Mouse (Mus musculus) adrenal gland, postnatal 10 days (tissue): ENCODE measurements around the gene Efcab7. TPM values are rescaled to one million over a fixed set of nuclear protein-coding genes. Genes with fewer than 3 reads are reported as not detected.

Source experiments
- DNase-seq: peaks from one replicate; pipeline ENCODE4 v3.0.0; 2021; ENCODE audit warnings: mixed read lengths
- total RNA-seq, 2 experiments: library from RNA; stranded (reverse); gene quantifications; 2 replicates each; pipeline ENCODE4 v1.2.3; 2021

Gene Efcab7
- total RNA-seq, 2 experiments from 2014 or later, result 6.5 to 10.7 TPM

DNA sequence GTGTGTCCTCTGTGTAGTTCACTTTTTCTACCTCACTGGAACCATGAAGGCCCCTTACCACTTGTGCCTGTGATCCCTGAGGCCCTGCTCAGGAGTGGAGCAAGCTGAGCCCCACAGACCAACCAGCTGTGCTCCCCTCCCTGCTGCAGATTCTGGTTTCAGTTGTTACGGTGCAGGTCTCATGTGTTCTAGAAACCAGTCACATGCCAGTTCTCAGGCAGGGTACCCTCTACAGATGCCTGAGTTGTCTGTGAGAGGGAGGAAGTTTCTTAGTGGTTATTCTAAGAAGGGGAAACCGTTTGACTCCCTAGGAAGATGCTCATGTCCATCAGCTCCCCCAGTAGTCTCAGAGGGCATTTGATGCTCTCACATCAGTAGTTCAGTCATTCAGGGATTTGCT, 115.6 kb downstream of the Efcab7 start:
- no peak for DNase-seq

DNA sequence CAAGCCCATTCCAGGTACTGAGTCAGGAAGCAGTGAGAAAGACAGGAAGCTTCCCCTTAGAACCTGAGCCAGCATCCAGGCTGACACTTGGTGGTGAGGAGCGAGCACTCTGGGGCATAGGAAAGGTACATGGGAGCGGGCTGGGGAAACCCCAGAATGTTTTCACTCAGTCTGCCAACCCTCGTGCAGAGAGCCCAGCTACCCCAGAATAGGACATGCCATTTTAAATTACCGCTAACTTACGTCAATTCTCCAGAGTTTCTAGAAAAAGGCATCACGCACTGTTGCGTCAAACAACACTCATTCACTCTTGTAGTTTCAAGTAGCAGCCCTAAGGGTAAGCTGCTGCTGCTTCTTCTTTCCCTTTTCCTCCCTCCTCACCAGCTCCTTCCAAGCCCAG, 116.0 kb downstream of the Efcab7 start:
- DNase-seq, result no peak

DNA sequence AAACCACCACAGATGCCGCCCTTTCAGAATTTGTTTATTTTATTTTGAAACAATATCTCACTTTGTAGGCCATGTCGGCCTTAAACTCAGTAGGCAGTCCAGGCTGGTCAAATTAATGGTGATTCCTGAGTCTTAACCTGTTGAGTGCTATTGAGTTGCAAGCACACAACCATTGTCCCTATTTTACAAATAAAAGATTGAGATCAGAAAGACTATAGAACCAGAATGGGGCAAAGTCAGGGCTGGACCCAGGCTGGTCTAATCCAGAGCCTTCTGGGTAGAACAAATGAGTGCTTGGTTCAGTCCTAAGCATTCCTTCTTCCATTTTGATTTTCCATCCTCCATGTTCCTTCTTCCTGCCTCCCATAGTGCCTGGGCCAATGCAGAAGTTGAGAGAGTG, 117.5 kb downstream of the Efcab7 start:
- no peak for DNase-seq

DNA sequence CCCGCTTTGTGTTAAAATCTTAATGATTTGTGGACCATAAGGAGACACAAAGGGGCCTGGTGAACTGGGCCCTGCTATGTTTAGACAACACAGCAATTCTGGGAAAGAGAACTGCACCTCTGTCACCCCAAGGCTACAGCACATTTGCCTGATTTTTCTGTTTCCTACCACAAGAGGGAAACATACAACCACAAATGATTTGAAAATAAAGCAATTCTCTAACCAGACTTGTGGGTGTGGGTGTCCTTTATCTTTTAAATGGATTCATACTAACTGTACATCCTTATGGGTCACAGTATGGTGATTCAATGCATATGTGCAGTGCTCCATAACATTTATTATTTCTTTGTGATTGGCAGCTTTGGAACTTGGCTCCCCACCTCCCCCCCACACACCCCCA, 118.2 kb downstream of the Efcab7 start:
- DNase-seq, result no peak

DNA sequence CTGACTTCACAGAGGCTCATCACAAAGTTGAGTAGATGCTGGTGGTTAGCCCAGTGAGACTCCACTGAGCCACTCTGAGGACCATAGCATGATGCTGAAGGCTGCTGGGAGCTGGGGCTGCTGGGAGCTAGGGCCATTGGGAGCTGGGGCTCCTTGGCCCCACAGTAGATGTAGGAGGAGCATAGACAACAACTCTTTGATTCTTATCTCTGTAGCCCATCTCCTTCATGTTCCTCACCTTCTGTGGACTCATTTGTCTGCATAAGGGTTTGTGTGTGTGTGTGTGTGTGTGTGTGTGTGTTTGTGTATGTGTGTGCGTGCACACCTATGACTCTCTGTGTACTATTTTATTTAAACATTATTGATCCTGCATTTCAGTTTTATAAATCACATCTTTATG, 118.9 kb downstream of the Efcab7 start:
- DNase-seq, result no peak

DNA sequence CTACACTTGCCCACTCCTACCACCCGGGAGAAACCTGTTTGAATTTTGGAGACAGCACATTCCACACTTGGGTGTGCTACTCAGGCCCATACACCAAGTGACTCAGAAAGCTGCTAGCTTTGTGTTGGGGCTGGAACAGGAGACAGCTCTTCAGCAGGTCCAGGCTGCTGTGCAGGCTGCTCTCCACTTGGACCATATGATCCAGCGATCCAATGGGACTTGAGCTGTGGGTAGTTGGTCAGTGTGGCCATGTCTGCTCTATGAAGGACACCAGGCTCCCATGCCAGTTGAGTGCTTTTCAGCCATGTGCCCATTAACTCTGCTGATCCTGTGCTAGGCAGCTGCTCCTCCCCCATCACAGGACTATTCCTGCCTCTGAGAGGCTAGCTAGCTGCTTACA, 124.9 kb downstream of the Efcab7 start:
- no peak for DNase-seq

DNA sequence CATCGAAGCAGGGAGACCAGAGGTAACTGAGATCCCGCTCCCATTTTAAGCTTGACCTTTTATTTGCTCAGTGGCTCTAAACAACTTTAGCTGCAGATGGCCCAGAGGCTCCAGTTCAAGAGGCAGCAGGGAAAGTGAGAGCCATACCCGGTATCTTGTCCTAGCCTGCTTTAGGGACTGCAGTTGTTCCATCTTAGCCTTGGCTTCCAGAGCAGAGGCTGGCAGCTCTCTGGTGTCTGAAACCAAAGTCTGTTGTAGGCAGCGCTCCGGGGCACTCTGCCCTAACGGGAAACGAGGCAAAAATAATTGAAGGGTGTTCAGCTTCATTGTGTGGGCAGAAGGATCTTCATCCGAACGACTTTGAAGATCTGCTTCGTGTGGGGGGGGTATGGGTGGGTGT, 126.4 kb downstream of the Efcab7 start:
- DNase-seq, result no peak

DNA sequence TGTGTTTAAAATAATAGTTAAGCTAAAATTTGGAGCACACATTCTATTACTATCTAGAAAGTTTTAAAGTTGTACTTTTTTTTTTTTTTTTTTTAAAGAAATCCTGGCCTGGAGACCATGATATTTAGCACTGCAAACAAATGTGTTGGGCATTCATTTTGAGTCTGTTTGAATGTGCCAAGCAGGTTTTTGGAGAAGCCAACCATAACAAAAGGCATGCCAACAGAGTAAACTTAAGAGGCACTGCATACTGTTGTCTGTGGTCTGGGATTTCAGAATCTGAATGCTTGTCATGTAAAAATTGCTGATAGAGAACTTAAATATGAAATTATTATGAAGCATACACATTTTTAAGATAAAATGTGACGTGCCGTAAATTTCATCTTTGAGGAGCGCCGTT, 128.2 kb downstream of the Efcab7 start:
- DNase-seq, result no peak

DNA sequence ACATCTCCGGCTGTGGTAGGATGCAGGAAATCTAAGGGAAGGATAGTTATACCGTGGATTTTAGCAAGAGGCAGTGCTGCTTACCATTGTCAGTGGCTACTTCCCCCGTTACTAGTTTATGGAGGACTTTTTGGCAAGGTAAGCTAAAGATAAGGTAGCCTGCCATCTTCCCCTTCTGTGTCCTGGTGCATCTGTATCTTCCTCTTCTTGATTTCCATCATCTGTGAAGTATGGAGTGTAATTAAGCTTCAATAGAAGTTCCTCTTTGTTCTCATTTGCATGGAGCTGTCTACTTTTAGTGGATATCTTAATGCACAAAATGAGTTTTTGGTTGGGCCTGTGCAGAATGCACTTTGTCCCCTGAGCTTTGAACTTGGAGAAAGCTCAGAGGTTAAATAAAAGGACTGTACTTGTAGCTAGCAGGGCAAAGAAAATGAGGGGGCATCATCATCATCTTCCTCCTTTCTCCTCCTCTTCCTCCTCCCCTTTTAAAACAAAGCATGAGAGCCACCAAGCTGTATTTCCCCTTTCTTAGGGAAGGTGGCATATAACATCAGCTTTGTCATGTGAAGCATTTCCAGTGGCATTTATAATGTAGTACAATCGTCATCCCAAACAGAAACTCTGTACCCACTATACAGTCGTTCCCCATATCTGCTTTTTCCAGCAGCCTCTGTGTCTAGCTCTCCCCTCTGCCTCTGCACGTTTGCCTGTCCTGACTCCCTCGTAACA, 129.3 kb downstream of the Efcab7 start:
- DNase-seq, result no peak

DNA sequence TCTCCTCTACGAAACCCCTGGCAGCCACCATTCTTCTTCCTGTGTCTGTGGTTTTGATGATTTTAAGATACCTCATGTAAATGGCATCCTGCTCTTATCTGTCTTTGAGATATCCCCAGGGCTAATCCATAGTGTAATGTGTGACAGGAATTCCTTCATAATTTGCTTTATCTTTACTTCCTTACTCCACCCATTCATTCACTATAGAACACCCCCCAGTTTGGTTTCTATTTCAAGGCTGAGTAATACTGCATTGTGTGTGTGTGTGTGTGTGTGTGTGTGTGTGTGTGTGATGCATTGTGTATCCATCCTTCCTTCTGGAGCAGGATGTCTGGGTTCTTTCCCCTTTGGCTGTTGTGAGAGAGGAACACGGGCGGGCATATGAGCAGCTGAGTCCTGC, 130.3 kb downstream of the Efcab7 start:
- no peak for DNase-seq

Other genes with a start within 250 kb of the Efcab7 start
- 1 to 10 TPM; 2.4 to 3.5 TPM for gene Foxd3, start 172.9 kb upstream of the Efcab7 start, total RNA-seq
- 10 to 100 TPM in 1 of 2 experiments, 1 to 10 TPM in 1; 9.8 to 11.8 TPM for gene Alg6, start 113.5 kb upstream of the Efcab7 start, total RNA-seq
- 100 to 1,000 TPM; 137 to 157 TPM for gene Pgm1, start 100.2 kb downstream of the Efcab7 start, total RNA-seq
- gene Itgb3bp, start 100.6 kb downstream of the Efcab7 start, total RNA-seq, result 1 to 10 TPM; 8.4 to 9.0 TPM